14 mouse cellular contexts compared by ENCODE assay signal in genomic region chr7:99312058-99312457, GRCm38 (mm10). TPM values are rescaled to one million over a fixed set of nuclear protein-coding genes. Genes with fewer than 3 reads are reported as not detected.
A peak's percentile ranks its signal among the peaks of the same experiment; 100 is the strongest.
DNase-seq lines count a peak whose midpoint lies in the region; ATAC-seq and TF ChIP-seq lines count a peak whose summit lies in the region.
"Had no signal": no experiment of that assay in that cellular context is flagged by ENCODE, and none has a peak within 500 bp of the region (broad histone marks: within the 10 kb centered on the region; RNA-seq: fewer than 3 reads in every experiment).

No protein-coding gene starts in this region.

- TF ChIP-seq POLR2A in lung, adult 2 months (IDR thresholded peaks at IDR 0.05; ENCODE audit: borderline replicate concordance, extremely low read depth, low read depth, low read length), result no peak

- no peak for DNase-seq in ovary, adult 18-20 months (ENCODE audit: low spot score)
- no peak for DNase-seq in lung, adult 2 months
- no peak for DNase-seq in ovary, postnatal 36 days (ENCODE audit: low spot score)
- DNase-seq in Muller cell, postnatal 12 days (ENCODE audit: inconsistent ontology term), result no peak
- DNase-seq: adrenal gland, postnatal 14 days; cerebellum, adult 11 months; kidney, adult 11 months; left cerebral cortex, postnatal 4 days had no signal

- H3K9ac ChIP-seq in embryonic facial prominence, embryonic 12.5 days, result no peak overlapping the region
- H3K9ac ChIP-seq in forebrain, embryonic 16.5 days (replicated peaks; ENCODE audit: low read depth, low read length), result peak overlapping the region; percentile 38
- H3K9ac ChIP-seq in limb, embryonic 12.5 days (replicated peaks), result no peak overlapping the region
- no peak overlapping the region for H3K9ac ChIP-seq in neural tube, embryonic 12.5 days
- H3K9ac ChIP-seq: lung, embryonic 15.5 days had no signal

- 54% methylated on average over 4 of the region's 4 CpGs for WGBS in embryonic facial prominence, embryonic 12.5 days
- 62% methylated on average over 4 of the region's 4 CpGs for WGBS in forebrain, embryonic 16.5 days
- 44% methylated on average over 4 of the region's 4 CpGs for WGBS in limb, embryonic 12.5 days
- WGBS in neural tube, embryonic 12.5 days, result 60% methylated on average over 4 of the region's 4 CpGs
- 66% methylated on average over 4 of the region's 4 CpGs for WGBS in lung, adult 2 months

- H3K9me3 ChIP-seq in embryonic facial prominence, embryonic 12.5 days, result no peaks in the 10 kb centered on the region
- no peaks in the 10 kb centered on the region for H3K9me3 ChIP-seq in forebrain, embryonic 16.5 days (ENCODE audit: control insufficient read depth, low read length)
- no peaks in the 10 kb centered on the region for H3K9me3 ChIP-seq in limb, embryonic 12.5 days
- H3K9me3 ChIP-seq in neural tube, embryonic 12.5 days, result no peaks in the 10 kb centered on the region
- H3K9me3 ChIP-seq: lung, embryonic 15.5 days had no signal

- no peaks in the 10 kb centered on the region for H3K27me3 ChIP-seq in embryonic facial prominence, embryonic 12.5 days
- no peaks in the 10 kb centered on the region for H3K27me3 ChIP-seq in forebrain, embryonic 16.5 days (replicated peaks; ENCODE audit: control insufficient read depth, insufficient read depth, low read length)
- H3K27me3 ChIP-seq in limb, embryonic 12.5 days, result peaks cover 5% of the 10 kb centered on the region; the same call in 1 of the 2 replicates
- H3K27me3 ChIP-seq in neural tube, embryonic 12.5 days (replicated peaks), result no peaks in the 10 kb centered on the region
- H3K27me3 ChIP-seq: lung, embryonic 15.5 days; Patski had no signal

- H3K4me1 ChIP-seq in embryonic facial prominence, embryonic 12.5 days, result peaks cover 18% of the 10 kb centered on the region
- H3K4me1 ChIP-seq in forebrain, embryonic 16.5 days (replicated peaks; ENCODE audit: control insufficient read depth, insufficient read depth, low read length), result peaks cover 25% of the 10 kb centered on the region
- peaks cover 33% of the 10 kb centered on the region for H3K4me1 ChIP-seq in limb, embryonic 12.5 days (replicated peaks)
- H3K4me1 ChIP-seq in neural tube, embryonic 12.5 days, result peaks cover 29% of the 10 kb centered on the region
- H3K4me1 ChIP-seq in lung, adult 2 months (ENCODE audit: control insufficient read depth, insufficient read depth, low read length), result no peaks in the 10 kb centered on the region

- H3K4me3 ChIP-seq in embryonic facial prominence, embryonic 12.5 days, result no peak overlapping the region
- H3K4me3 ChIP-seq in forebrain, embryonic 16.5 days (replicated peaks; ENCODE audit: low read length), result no peak overlapping the region
- H3K4me3 ChIP-seq in limb, embryonic 12.5 days (replicated peaks), result no peak overlapping the region
- H3K4me3 ChIP-seq in neural tube, embryonic 12.5 days, result no peak overlapping the region
- H3K4me3 ChIP-seq in lung, adult 2 months (replicated peaks; ENCODE audit: extremely low read depth, low read depth, low read length), result no peak overlapping the region
- H3K4me3 ChIP-seq: lung, embryonic 15.5 days had no signal

- ATAC-seq in embryonic facial prominence, embryonic 12.5 days (ENCODE audit: insufficient number of reproducible peaks, insufficient read depth, low FRiP score, low TSS enrichment), result no peak
- ATAC-seq in forebrain, embryonic 16.5 days, result peak; percentile 35
- ATAC-seq in limb, embryonic 12.5 days (ENCODE audit: insufficient number of reproducible peaks, insufficient read depth, low FRiP score, low TSS enrichment, low read depth), result 0 out of 2 replicates have a peak, but pooled peaks have one; percentile 21
- ATAC-seq in neural tube, embryonic 12.5 days (ENCODE audit: low FRiP score, low read depth), result peak; percentile 43

- H3K36me3 ChIP-seq in embryonic facial prominence, embryonic 12.5 days, result no peaks in the 10 kb centered on the region
- H3K36me3 ChIP-seq in forebrain, embryonic 16.5 days (ENCODE audit: control insufficient read depth, insufficient read depth), result no peaks in the 10 kb centered on the region
- H3K36me3 ChIP-seq in limb, embryonic 12.5 days, result no peaks in the 10 kb centered on the region
- peaks cover 16% of the 10 kb centered on the region for H3K36me3 ChIP-seq in neural tube, embryonic 12.5 days
- H3K36me3 ChIP-seq: lung, embryonic 15.5 days had no signal

- no peak overlapping the region for H3K4me2 ChIP-seq in embryonic facial prominence, embryonic 12.5 days (replicated peaks)
- no peak overlapping the region for H3K4me2 ChIP-seq in forebrain, embryonic 16.5 days (ENCODE audit: low read length)
- no peak overlapping the region for H3K4me2 ChIP-seq in limb, embryonic 12.5 days
- 0 out of 2 replicates have a peak overlapping the region, but pooled peaks have one; percentile 12 for H3K4me2 ChIP-seq in neural tube, embryonic 12.5 days (replicated peaks)
- H3K4me2 ChIP-seq: lung, embryonic 15.5 days had no signal

- peak overlapping the region; percentile 47; the same call in 1 of the 2 replicates for H3K27ac ChIP-seq in embryonic facial prominence, embryonic 12.5 days
- H3K27ac ChIP-seq in forebrain, embryonic 16.5 days (ENCODE audit: low read length), result peak overlapping the region; percentile 87
- peak overlapping the region; percentile 60; the same call in 1 of the 2 replicates for H3K27ac ChIP-seq in limb, embryonic 12.5 days
- peak overlapping the region; percentile 73 for H3K27ac ChIP-seq in neural tube, embryonic 12.5 days

- no peak for TF ChIP-seq CTCF in lung, adult 2 months (IDR thresholded peaks at IDR 0.05; ENCODE audit: insufficient read depth, low read length)

RNA-seq across cellular contexts. Expression of gene Serpinh1, which starts 41.0 kb away (rescaled TPM):
- 1,388 and 1,403 TPM in 2 replicates for polyA plus RNA-seq in embryonic facial prominence, embryonic 12.5 days (2016; fragmentation: Nextera tagmentation; extraction: Ambion mirVana)
- polyA plus RNA-seq in forebrain, embryonic 16.5 days (2015; fragmentation: Nextera tagmentation; extraction: Ambion mirVana), result 201 and 257 TPM in 2 replicates
- polyA plus RNA-seq in limb, embryonic 12.5 days (2016; fragmentation: Nextera tagmentation; extraction: Ambion mirVana), result 1,189 and 1,266 TPM in 2 replicates
- 640 and 651 TPM in 2 replicates for polyA plus RNA-seq in neural tube, embryonic 12.5 days (2016; fragmentation: Nextera tagmentation; extraction: Ambion mirVana)
- polyA plus RNA-seq in lung, adult 2 months (2012; rRNA removed), result 364 and 388 TPM in 2 replicates

RNA-seq across cellular contexts. Expression of gene Map6, which starts 44.8 kb away (rescaled TPM):
- polyA plus RNA-seq in embryonic facial prominence, embryonic 12.5 days (2016; fragmentation: Nextera tagmentation; extraction: Ambion mirVana), result 12.6 and 13.0 TPM in 2 replicates
- 69.3 and 90.0 TPM in 2 replicates for polyA plus RNA-seq in forebrain, embryonic 16.5 days (2015; fragmentation: Nextera tagmentation; extraction: Ambion mirVana)
- 4.4 and 4.8 TPM in 2 replicates for polyA plus RNA-seq in limb, embryonic 12.5 days (2016; fragmentation: Nextera tagmentation; extraction: Ambion mirVana)
- polyA plus RNA-seq in neural tube, embryonic 12.5 days (2016; fragmentation: Nextera tagmentation; extraction: Ambion mirVana), result 86.6 and 96.9 TPM in 2 replicates
- polyA plus RNA-seq in lung, adult 2 months (2012; rRNA removed), result 24.2 and 25.4 TPM in 2 replicates
